Mouse (Mus musculus) forebrain, embryonic 16.5 days (tissue): ENCODE data around the gene Trdmt1. TPM values are rescaled to one million over a fixed set of nuclear protein-coding genes. Genes with fewer than 3 reads are reported as not detected.
"Not testable (repeated sequence)": the region's sequence is repeated elsewhere in the genome, so short reads cannot be mapped to it uniquely, and the experiment has no call there.

Experiments used
- ATAC-seq: fragments of 200-750 bp; cut with Nextera tagmentation; 2 replicates; pipeline ENCODE4 v1.8.0; 2017; ENCODE audit warnings: mild to moderate bottlenecking, moderate library complexity
- H3K27ac ChIP-seq: fragments of 300-500 bp; sonication (generic); 2 replicates; pipeline ENCODE4 v1.5.1; 2014; ENCODE audit warnings: low read length, control low read depth
- H3K27me3 ChIP-seq: fragments of 300-500 bp; sonication (generic); replicated peaks from 2 replicates; pipeline ENCODE4 v1.6.1; 2014; ENCODE audit warnings: low read length; ENCODE audit not compliant: control insufficient read depth, insufficient read depth
- H3K36me3 ChIP-seq: fragments of 300-500 bp; sonication (generic); 2 replicates; pipeline ENCODE4 v1.6.1; 2014; ENCODE audit not compliant: control insufficient read depth, insufficient read depth
- H3K4me1 ChIP-seq: fragments of 300-500 bp; sonication (generic); replicated peaks from 2 replicates; pipeline ENCODE4 v1.6.1; 2014; ENCODE audit warnings: low read length; ENCODE audit not compliant: control insufficient read depth, insufficient read depth
- H3K4me2 ChIP-seq: fragments of 300-500 bp; sonication (generic); 2 replicates; pipeline ENCODE4 v1.6.1; 2014; ENCODE audit warnings: mild to moderate bottlenecking, low read length, control low read depth
- H3K4me3 ChIP-seq: fragments of 300-500 bp; sonication (generic); replicated peaks from 2 replicates; pipeline ENCODE4 v1.5.1; 2014; ENCODE audit warnings: mild to moderate bottlenecking, low read length, control low read depth
- H3K9ac ChIP-seq: fragments of 300-500 bp; sonication (generic); replicated peaks from 2 replicates; pipeline ENCODE4 v1.6.1; 2014; ENCODE audit warnings: low read depth, low read length, control low read depth
- H3K9me3 ChIP-seq: fragments of 300-500 bp; sonication (generic); 2 replicates; pipeline ENCODE4 v1.6.1; 2016; ENCODE audit warnings: low read length; ENCODE audit not compliant: control insufficient read depth
- WGBS: fragments of 180-500 bp; shearing (Covaris S2); extraction: QIAGEN DNeasy Blood & Tissue Kit; methylation state at CpG from one replicate; pipeline ENCODE4 v1.1.7; 2014; 5-methylcytosine and 5-hydroxymethylcytosine counted together
- polyA plus RNA-seq: library from polyadenylated mRNA; unstranded; fragments of >200 nt; fragmentation: Nextera tagmentation; extraction: Ambion mirVana; gene quantifications from 2 replicates; pipeline ENCODE4 v1.2.1, GENCODE M21; 2015

The Trdmt1 gene
- polyA plus RNA-seq: 8.3 and 9.6 TPM in 2 replicates

DNA sequence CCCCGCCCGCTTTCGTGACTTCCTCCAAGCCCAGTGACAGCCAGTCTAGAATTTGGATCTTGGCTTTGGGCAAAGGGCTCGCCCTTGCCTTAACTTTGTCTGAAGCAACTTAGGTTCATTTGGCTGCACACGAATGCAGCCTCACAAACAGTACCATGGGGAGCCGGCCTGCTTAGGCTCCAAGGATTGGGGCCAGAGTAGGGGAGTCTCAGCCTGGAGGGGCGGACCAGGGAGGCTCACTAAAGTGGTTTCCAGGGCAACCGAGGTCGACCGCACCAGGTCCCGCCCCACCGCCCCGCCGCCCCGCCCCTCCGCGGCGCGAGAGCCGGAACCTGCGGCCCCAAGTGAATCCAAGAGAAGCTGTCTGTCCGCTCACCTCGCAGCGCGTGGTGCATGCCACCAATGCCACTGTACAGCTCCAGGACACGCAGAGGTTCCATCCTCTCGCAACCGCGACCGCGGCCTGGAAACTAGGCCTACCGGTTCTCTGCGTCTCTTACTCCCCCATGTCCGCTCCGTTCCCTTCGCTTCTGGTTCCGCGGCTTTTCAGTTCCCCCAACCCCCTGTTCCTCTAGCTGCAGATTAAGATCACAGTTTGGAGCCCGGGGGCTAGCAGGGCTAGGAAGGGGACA is at the start of gene Trdmt1:
Trdmt1 (minus strand) TSS at position 476 of the 632 bp plus-strand sequence.
- no peaks in the 10 kb centered on the region for H3K27me3 ChIP-seq
- H3K9me3 ChIP-seq: no peaks in the 10 kb centered on the region
- H3K4me1 ChIP-seq: peaks cover 12% of the 10 kb centered on the region
- peak; percentile 98 for ATAC-seq
- WGBS: 0% methylated on average over 37 of the region's 39 CpGs
- H3K4me3 ChIP-seq: peak within 1 kb of the TSS; percentile 85
- peak within 1 kb of the TSS; percentile 95 for H3K9ac ChIP-seq
- peak within 1 kb of the TSS; percentile 94 for H3K27ac ChIP-seq
- H3K4me2 ChIP-seq: peak within 1 kb of the TSS; percentile 74
- H3K36me3 ChIP-seq: no peaks in the 10 kb centered on the region

DNA sequence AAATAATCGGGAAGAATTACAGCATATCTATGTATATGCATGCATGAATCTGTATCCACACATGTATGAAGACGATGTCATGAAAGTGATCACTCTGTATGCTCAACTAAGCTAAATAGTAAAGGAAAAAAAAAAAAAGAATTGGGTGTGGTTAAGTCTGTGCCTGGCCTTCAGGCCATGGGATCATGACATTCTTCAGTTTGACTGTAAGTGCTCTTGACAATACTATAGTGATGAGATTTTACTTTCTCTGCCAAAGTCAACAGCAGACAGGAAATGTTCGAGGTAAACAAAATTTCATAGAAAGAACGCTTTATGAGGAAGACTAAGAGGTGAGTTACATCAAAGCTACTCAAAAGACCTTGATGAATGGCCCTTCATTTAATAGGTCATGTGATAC is 48.9 kb upstream of the Trdmt1 start:
- Histone ChIP-seq H3K4me3 (no peak overlapping the region), H3K4me1 (no peaks in the 10 kb centered on the region), H3K9me3 (no peaks in the 10 kb centered on the region), H3K27me3 (no peaks in the 10 kb centered on the region), H3K4me2 (no peak overlapping the region), H3K27ac (no peak overlapping the region), H3K9ac (no peak overlapping the region), H3K36me3 (no peaks in the 10 kb centered on the region)
- 88% methylated on average over 4 of the region's 4 CpGs for WGBS
- no peak for ATAC-seq

DNA sequence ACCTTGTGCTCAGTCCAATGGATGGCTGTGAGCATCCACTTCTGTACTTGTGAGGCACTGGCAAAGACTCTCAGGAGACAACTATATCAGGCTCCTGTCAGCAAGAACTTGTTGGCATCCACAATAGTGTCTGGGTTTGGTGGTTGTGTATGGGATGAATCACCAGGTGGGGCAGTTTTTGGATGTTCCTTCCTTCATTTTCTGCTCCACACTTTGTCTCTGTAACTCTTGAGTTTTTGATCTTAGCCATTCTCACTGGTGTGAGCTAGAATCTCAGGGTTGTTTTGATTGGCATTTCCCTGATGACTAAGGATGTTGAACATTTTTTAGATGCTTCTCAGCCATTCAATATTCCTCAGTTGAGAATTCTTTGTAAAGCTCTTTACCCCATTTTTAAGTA is 39.3 kb upstream of the Trdmt1 start:
- H3K27ac ChIP-seq, H3K9ac ChIP-seq, H3K4me3 ChIP-seq, H3K4me1 ChIP-seq, H3K27me3 ChIP-seq, ATAC-seq, H3K9me3 ChIP-seq, H3K4me2 ChIP-seq: not testable (repeated sequence)
- peaks cover 11% of the 10 kb centered on the region for H3K36me3 ChIP-seq

DNA sequence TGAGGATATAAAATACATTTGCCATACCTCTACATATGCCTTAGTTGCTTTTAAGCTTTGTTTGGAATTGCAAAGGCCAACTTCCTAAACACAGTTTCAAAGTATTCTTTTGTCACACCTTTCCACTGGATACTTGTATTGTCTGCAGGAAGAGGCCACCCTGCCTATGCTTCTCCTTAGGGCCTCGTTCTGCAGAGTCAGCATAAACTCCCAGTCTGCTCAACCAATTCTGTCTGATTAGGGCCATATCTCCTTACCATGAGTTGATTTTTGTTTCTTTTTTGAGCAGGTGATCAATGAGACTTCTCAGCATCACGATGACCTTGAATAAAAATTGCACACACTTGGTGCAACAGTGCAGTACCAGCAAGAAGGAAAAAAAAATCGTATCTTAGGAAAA is 37.7 kb upstream of the Trdmt1 start:
- H3K9ac ChIP-seq: no peak overlapping the region
- H3K4me2 ChIP-seq: no peak overlapping the region
- no peaks in the 10 kb centered on the region for H3K9me3 ChIP-seq
- H3K4me3 ChIP-seq: no peak overlapping the region
- H3K4me1 ChIP-seq: 0 out of 2 replicates have a peak, but pooled peaks cover 3% of the 10 kb centered on the region
- H3K27me3 ChIP-seq: no peaks in the 10 kb centered on the region
- WGBS: 77% methylated on average over 3 of the region's 3 CpGs
- no peak for ATAC-seq
- H3K36me3 ChIP-seq: peaks cover 11% of the 10 kb centered on the region
- no peak overlapping the region for H3K27ac ChIP-seq

DNA sequence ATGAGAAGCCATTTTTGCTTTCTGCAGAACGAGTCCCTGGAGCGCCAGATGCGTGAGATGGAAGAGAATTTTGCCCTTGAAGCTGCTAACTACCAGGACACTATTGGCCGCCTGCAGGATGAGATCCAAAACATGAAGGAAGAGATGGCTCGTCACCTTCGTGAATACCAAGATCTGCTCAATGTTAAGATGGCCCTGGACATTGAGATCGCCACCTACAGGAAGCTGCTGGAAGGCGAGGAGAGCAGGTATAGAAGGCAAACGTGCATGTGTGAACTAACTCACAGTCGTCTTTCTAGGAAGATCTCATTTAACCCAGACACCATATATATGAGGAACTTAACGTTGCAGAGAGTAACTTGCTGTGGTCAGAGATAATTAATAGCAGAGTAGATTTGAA is 35.5 kb upstream of the Trdmt1 start:
- Histone ChIP-seq H3K36me3 (peaks cover 11% of the 10 kb centered on the region), H3K27ac (no peak overlapping the region), H3K27me3 (no peaks in the 10 kb centered on the region), H3K9ac (no peak overlapping the region), H3K4me1 (peaks cover 7% of the 10 kb centered on the region), H3K4me3 (no peak overlapping the region), H3K4me2 (no peak overlapping the region), H3K9me3 (no peaks in the 10 kb centered on the region)
- no peak for ATAC-seq
- 56% methylated on average over 11 of the region's 11 CpGs for WGBS

DNA sequence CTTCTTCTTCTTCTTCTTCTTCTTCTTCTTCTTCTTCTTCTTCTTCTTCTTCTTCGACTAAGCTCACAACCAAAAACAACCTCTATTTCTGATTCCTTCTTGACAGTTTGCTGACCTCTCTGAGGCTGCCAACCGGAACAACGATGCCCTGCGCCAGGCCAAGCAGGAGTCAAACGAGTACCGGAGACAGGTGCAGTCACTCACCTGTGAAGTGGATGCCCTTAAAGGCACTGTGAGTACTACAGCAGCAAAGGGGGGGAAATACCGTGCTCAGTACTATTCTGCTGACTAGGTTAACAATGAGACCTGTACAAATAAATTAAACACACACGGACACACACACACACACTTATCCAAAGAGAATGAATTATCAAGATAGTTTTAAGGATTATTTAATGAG is 34.8 kb upstream of the Trdmt1 start:
- peaks cover 11% of the 10 kb centered on the region for H3K36me3 ChIP-seq
- H3K9me3 ChIP-seq: no peaks in the 10 kb centered on the region
- H3K4me3 ChIP-seq: no peak overlapping the region
- 88% methylated on average over 8 of the region's 8 CpGs for WGBS
- ATAC-seq: no peak
- H3K4me1 ChIP-seq: peaks cover 11% of the 10 kb centered on the region
- H3K4me2 ChIP-seq: no peak overlapping the region
- H3K27me3 ChIP-seq: no peaks in the 10 kb centered on the region
- no peak overlapping the region for H3K9ac ChIP-seq
- no peak overlapping the region for H3K27ac ChIP-seq

DNA sequence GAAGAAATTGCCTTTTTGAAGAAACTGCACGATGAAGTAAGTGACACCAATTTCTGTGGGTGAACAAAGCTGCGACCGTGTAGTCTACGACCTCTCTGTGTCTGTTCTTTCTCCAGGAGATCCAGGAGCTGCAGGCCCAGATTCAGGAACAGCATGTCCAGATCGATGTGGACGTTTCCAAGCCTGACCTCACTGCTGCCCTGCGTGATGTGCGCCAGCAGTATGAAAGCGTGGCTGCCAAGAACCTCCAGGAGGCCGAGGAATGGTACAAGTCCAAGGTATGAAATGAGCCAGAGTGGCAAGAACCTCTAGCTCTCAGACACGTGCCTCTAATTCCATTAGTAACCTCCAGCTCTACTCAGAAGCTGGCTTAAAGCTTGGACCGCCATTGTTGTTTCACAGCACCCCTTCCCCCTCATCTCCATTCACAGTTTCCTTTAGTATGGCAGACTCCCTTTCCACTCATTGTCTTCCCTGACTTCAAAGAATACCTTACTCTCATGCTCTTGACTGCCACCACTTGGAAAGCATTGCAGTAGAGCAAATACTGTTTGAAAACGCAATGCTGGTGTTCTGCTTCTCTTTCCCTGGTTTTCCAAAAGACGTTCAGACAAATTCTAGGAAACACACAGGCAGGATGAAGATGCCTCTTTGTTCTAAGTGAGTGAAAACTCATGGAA is 34.1 kb upstream of the Trdmt1 start:
- no peak for ATAC-seq
- Histone ChIP-seq H3K27ac (no peak overlapping the region), H3K36me3 (peaks cover 11% of the 10 kb centered on the region), H3K9ac (no peak overlapping the region), H3K4me3 (no peak overlapping the region), H3K4me2 (no peak overlapping the region), H3K4me1 (peaks cover 11% of the 10 kb centered on the region), H3K27me3 (no peaks in the 10 kb centered on the region), H3K9me3 (no peaks in the 10 kb centered on the region)
- 49% methylated on average over 14 of the region's 14 CpGs for WGBS

DNA sequence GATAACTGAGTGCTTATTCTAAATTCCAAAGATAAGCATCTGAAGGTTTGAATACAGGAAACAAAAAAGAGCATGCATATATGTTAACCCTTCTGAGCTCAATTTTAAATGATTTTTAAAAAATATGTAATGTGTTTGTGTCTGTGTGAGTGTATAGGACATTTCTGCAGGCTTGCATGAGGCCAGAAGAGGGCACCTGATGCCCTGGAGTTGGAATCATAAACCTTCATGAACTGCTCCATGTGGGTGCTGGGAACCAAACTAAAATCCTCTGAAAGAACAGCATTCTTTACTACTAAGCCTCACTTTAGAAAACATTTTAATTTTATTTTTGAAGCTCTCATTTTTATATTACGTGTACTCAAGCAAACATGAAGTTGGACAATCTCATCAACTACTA is 32.9 kb upstream of the Trdmt1 start:
- no peak overlapping the region for H3K9ac ChIP-seq
- peaks cover 20% of the 10 kb centered on the region for H3K4me1 ChIP-seq
- WGBS: 97% methylated on average over 1 of the region's 1 CpGs
- ATAC-seq: no peak
- no peaks in the 10 kb centered on the region for H3K27me3 ChIP-seq
- no peak overlapping the region for H3K4me3 ChIP-seq
- peaks cover 8% of the 10 kb centered on the region for H3K36me3 ChIP-seq
- H3K9me3 ChIP-seq: no peaks in the 10 kb centered on the region
- H3K4me2 ChIP-seq: no peak overlapping the region
- no peak overlapping the region for H3K27ac ChIP-seq

DNA sequence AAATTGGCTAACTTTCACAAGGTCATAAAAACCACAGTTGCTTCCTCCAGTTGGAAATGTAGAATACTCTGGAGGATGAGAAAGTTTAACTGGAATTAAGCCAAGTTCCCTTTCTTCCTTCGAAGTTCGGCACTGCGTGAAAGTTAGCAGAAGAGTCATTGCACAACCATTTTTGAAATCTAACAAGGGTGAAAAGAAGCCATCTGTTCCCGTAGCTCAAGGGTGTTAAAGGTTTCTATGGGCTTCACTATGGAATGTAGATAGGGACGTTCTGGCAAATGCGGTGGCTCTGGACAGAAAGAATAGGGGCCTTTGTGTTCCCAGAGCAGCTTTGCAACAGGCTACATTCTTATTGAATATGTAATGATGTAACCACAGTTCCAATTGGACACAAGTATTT is 31.5 kb upstream of the Trdmt1 start:
- H3K27me3 ChIP-seq: no peaks in the 10 kb centered on the region
- no peaks in the 10 kb centered on the region for H3K9me3 ChIP-seq
- H3K36me3 ChIP-seq: peaks cover 3% of the 10 kb centered on the region; the same call in 1 of the 2 replicates
- peak overlapping the region; percentile 62; the same call in 1 of the 2 replicates for H3K27ac ChIP-seq
- peak overlapping the region; percentile 69 for H3K4me3 ChIP-seq
- peaks cover 26% of the 10 kb centered on the region for H3K4me1 ChIP-seq
- H3K9ac ChIP-seq: no peak overlapping the region
- peak; percentile 30 for ATAC-seq
- 2% methylated on average over 6 of the region's 6 CpGs for WGBS
- H3K4me2 ChIP-seq: peak overlapping the region; percentile 81
